Mouse (Mus musculus) layer of hippocampus, adult 11-12 months (tissue): Measurements from ENCODE around the gene Tnfrsf12a.

Experiments used
- DNase-seq: peaks from one replicate; pipeline ENCODE4 v3.0.0; 2022; ENCODE audit warnings: low spot score

Gene Tnfrsf12a

DNA sequence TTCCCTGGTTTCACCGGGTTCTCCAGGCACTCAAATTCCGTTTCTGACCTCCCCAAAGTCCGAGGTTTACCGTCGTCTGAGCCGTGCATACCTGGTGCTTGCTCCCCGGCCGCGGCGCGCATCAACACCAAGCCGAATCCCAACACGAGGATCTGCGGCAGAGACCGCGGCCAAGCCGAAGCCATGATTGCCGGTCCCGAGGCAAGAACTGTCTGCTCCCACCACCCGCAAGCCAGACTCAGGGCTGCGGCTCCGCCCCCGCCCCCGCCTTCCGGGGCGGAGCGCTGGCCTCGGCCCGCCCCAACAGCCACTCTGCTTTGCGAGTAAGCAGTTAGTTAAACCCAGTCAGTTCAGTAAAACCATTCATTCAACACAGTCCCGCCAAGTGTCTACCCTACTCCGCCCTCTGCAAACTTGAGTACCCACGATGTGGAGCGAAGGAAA lies at the start of gene Tnfrsf12a:
Tnfrsf12a (minus strand) TSS at position 233 of the 444 bp plus-strand sequence.
- peak; percentile 72 for DNase-seq

DNA sequence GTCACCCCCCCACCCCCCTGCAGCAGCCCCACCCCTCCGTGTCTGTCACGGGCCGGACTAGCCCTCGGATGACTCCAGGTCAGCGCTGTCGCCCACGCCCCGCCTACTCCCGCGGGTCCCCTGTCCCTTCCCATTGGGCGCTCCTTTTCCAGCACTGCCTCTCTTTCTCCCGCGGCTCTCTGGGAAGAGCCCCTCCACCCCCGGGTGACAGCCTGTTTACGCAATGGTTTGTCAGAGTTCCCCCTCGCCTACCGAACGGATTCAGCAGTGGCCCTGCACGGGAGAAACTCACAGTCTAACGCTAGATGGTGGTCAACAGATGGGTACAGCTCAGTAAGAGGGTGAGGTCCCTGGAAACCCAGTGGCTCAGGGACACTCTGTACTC lies 49.5 kb upstream of the Tnfrsf12a start:
- peak; percentile 76 for DNase-seq

DNA sequence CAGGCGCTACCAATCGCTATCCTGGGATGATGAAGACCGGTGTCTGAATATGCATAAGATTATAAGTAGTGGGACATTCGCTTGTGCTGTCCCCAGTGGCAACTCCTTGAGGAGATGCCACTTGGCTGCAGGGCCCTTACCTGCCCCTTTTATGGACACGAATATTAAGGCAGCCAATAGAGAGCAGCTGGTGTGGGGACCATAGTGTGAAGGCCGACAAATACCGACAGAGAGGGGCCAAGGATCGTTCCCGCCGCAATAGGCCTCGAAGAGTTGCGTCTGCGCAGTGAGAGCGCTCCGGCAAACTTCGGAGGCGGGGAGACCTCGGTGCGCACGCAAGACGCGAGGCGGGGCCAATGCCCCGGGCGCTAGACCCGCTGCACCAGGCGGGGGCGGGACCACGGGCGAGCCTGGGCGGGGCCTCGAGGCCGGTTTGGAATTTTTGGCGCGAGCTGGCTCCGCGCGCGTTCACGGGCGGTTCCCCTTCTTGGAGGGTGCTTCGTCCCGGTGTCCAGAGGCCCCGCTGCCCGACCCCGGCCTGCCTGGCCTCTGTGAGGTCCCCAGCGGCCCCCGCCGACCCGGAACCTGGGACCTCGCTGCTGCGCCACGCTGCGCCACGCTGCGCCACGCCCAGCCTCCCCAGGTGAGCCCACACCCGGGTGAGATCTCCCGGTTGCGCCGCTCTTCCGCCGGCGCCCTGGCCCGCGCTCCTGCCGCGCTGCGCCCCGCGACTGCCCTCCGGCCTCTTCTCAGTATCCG lies 48.9 kb upstream of the Tnfrsf12a start, which contains the start of gene Pkmyt1:
Pkmyt1 (plus strand) TSS at position 338 of the 759 bp plus-strand sequence.
- peak; percentile 93 for DNase-seq

GRCm38 (mm10) chr17:23725477-23725876 lies 48.2 kb upstream of the Tnfrsf12a start:
- no peak for DNase-seq

- no peak for DNase-seq
Measured at GRCm38 (mm10) chr17:23722376-23723125, 45.3 kb upstream of the Tnfrsf12a start, which contains the start of gene 1520401A03Rik. Gene 1520401A03Rik (minus strand): TSS chr17:23722783.

DNA sequence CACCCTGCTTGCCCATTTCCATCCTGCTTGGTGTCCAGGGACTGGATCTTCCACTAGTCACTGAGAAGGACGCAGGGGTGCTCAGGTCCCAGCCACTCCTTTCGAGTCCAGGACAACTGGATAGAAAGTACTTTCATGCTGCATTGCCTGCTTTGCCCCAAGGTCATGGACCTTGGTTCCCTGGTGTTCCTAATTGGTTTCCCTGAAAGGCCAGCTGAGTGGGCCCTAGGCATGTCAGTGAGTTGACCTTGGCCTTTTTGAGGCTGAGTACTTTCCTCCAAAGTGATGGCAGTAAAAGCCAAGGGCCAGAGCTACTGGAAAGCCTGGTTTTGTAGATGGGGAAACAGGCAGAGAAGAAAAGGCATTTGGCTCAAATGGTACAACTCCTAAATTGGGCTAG lies 44.6 kb upstream of the Tnfrsf12a start:
- DNase-seq = no peak

- no peak for DNase-seq
Measured at GRCm38 (mm10) chr17:23719455-23719854, 42.2 kb upstream of the Tnfrsf12a start.

DNA sequence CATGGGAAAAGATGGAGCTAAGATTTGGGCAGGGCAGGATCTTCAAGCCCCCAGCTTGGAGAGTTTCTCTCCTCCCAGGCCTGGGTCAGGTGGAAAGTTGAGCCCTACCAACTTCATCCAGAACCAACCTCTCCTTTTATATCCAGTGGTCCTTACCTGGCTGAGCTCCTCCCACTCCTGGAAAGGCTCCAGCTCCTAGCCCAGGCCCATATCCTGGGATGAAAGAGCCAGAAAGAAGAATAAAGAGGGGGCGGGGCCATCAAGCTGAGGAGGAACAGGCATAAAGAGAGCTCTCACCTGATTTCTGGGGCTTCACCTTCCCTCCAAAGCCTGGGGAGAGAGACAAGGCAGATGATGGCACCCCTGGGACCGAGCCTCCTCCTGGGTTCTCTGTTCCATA lies 39.7 kb upstream of the Tnfrsf12a start:
- no peak for DNase-seq

DNA sequence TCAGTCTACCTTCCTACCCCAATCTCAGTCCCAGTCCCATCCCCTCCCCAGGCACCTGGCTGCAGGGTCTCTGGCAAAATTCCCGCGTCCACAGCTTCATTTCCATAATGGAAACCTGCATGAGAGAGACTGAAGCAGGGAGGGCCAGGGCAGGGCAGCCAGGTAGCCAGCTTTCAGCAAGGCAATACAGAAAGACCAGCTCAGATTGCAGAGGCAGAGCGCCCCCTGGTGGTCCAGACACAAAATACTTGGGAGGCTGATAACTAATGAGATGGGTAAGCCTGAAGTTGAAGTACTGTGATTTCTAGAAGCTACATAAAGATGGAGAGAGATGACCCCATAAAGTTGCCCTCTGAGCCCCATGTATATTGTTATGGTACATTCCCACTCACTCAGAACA lies 28.9 kb upstream of the Tnfrsf12a start:
- DNase-seq = peak; percentile 63

- DNase-seq = no peak
Measured at GRCm38 (mm10) chr17:23705525-23706104, 28.3 kb upstream of the Tnfrsf12a start.

DNA sequence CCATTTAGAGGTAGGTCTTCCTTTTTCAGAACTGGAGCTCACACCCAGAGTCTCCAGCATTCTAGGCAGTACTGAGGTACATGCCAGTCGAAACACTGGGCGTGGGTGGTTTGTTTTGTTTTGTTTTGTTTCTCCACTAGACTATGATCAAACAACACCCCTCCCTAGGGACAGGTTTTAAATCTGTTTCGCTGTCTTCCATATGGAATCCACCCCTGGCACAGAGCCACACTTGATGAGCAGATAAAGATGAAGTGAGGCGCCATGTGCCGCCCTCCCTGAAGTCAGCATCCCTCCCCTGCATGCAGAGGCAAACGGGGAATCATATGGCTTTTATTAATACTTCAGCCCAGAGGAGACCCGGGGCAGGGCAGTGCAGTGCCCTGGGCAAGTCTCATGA lies 27.5 kb upstream of the Tnfrsf12a start:
- peak; percentile 28 for DNase-seq

GRCm38 (mm10) chr17:23703301-23703700 lies 26.0 kb upstream of the Tnfrsf12a start:
- no peak for DNase-seq

- DNase-seq = peak; percentile 93
Measured at GRCm38 (mm10) chr17:23700079-23700478, 22.8 kb upstream of the Tnfrsf12a start.

DNA sequence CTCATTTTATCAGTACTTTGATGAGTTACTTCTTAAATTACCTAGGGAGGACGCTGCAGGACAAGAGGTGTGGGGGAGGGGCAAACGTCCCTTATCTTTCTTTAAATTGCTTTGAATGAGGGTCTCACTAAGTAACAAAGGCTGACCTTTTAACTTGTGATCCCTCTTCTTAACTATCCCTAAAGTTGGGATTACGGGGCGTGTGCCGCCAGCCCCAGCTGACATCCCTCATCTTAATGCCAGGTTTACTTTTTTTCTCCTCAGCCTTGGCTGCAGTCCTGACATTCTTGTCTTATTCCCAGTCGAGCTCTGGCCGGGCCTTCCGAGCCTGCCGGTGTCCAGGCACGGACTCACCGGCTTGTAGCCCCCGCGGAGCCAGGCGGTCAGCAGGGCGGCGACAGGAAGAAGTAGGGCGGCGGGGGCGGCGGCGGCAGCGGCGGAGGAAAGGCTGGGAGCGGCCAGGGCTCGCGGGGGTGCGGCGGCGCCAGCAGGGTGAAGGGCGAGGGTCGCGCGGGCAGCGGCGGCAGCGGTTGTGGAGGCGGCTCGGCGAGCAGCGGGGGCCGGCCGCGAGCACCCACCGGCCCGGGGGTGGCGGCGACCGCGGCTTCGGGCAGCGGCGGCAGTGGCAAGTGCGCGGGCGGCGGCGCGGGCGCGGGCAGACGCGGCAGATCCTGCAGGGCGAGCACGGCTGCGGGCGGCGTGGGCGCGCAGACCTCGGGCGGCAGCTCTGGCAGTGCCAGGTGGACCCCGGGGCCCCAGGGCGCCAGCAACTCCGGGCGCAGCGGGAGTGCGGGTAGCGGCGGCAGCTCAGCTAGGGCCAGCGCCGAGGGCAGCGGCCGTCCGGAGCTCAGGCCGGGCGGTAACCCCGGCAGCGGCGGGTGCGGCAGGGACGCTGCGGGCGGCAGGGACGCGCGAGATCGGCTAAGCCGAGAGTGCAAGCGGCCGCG lies 22.1 kb upstream of the Tnfrsf12a start:
- no peak for DNase-seq

- no peak for DNase-seq
Measured at GRCm38 (mm10) chr17:23695801-23696200, 18.5 kb upstream of the Tnfrsf12a start.

DNA sequence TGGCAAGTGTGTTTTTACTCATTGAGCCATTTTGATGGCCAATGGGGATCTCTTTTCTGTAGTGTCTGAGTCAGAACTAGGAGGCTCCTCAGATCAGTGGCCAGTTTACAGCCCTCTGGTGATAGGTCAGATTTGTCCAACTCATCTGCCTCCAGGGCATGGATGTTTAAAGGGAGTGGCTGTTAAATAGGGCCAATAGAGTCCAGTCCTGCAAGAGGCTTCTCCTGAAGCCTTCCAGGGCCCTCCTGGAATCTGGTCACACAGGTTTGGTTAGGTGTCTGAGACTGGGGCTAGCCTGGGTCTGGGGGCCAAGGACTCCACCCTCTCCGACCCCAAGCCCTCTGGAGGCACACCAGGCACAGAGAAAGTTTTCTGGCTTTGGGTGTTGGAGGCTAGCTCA lies 17.2 kb upstream of the Tnfrsf12a start:
- no peak for DNase-seq

GRCm38 (mm10) chr17:23683856-23684672 lies 6.8 kb upstream of the Tnfrsf12a start, which contains the start of gene Cldn9:
Gene Cldn9 (minus strand): TSS chr17:23684026.
- no peak for DNase-seq

DNA sequence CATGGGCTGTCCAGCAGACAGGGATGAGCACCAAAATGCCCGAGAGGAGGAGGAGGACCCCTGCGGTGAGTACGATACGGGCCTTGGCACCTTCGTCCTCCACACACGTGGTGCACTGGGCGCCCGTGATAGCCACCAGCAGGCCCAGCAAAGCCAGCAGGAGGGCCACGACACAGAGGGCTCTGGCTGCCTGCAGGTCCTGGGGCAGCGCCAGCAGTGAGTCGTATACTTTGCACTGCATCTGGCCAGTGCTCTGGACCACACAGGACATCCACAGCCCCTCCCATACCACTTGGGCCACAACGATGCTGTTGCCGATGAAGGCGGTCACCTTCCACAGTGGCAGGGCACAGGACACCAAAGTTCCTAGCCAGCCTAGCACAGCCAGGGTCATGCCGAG lies 6.0 kb upstream of the Tnfrsf12a start:
- DNase-seq = no peak

DNA sequence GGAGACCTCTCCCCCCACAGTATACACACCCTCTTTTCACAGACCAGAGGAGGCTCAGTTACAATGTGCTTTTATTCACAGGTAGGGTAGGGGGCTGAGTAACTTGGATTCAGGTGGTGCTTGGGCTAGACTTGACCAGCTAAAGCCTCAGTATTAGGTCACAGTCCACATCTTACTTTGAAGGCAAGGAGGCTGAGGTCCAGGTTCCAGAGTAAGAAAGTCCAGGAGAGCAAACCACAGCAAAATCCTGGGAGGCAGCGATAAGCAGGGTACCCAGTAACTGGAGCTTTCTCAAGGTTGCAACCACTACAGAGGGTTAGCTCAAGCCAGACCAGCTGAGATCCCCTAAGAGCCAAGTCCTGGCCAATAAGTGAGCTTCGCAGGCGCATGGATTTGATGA lies 5.3 kb upstream of the Tnfrsf12a start:
- no peak for DNase-seq

GRCm38 (mm10) chr17:23682092-23682491 lies 4.8 kb upstream of the Tnfrsf12a start:
- DNase-seq = no peak

DNA sequence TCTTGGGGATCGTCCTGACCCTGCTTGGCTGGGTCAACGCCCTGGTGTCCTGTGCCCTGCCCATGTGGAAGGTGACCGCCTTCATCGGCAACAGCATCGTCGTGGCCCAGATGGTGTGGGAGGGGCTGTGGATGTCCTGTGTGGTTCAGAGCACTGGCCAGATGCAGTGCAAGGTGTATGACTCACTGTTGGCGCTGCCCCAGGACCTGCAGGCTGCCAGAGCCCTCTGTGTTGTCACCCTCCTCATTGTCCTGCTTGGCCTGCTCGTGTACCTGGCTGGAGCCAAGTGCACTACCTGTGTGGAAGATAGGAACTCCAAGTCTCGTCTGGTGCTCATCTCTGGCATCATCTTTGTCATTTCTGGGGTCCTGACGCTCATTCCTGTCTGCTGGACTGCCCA lies 3.8 kb upstream of the Tnfrsf12a start:
- no peak for DNase-seq
